Mouse (Mus musculus) bone marrow, adult 2 months (tissue): Measurements from ENCODE around the gene Cmc2.

Experiments
- CTCF ChIP-seq: fragments of 200-500 bp; IDR thresholded peaks from 2 replicates; pipeline ENCODE4 v1.5.1; 2011; ENCODE audit warnings: low read length, control low read depth; ENCODE audit not compliant: control insufficient read depth, insufficient read depth
- POLR2A ChIP-seq: fragments of 200-500 bp; IDR thresholded peaks from 2 replicates; pipeline ENCODE4 v1.6.1; 2011; ENCODE audit warnings: low read depth, mild to moderate bottlenecking, control low read depth, low read length, borderline replicate concordance; ENCODE audit not compliant: control insufficient read depth

- TF ChIP-seq POLR2A (no peak), CTCF (no peak)
These were observed 25.1 kb upstream of the Cmc2 start for GRCm38 (mm10) chr8:116946268-116946838.
